Mouse (Mus musculus) liver, embryonic 15.5 days (tissue): ENCODE data around the gene Pgm3. TPM values are rescaled to one million over a fixed set of nuclear protein-coding genes. Genes with fewer than 3 reads are reported as not detected.

Experiments used
- ATAC-seq: fragments of 200-750 bp; cut with Nextera tagmentation; 2 replicates; pipeline ENCODE4 v1.8.0; 2017; ENCODE audit warnings: moderate number of reproducible peaks, mild to moderate bottlenecking, moderate library complexity; ENCODE audit not compliant: insufficient read depth
- H3K27ac ChIP-seq: fragments of 300-500 bp; sonication (generic); replicated peaks from 2 replicates; pipeline ENCODE4 v1.5.1; 2015; ENCODE audit warnings: mild to moderate bottlenecking, inconsistent platforms
- H3K27me3 ChIP-seq: fragments of 300-500 bp; sonication (generic); 2 replicates; pipeline ENCODE4 v1.6.1; 2015; ENCODE audit warnings: mild to moderate bottlenecking, inconsistent platforms
- H3K36me3 ChIP-seq: fragments of 300-500 bp; sonication (generic); replicated peaks from 2 replicates; pipeline ENCODE4 v1.6.1; 2015; ENCODE audit warnings: moderate library complexity, mild to moderate bottlenecking, inconsistent platforms
- H3K4me1 ChIP-seq: fragments of 300-500 bp; sonication (generic); replicated peaks from 2 replicates; pipeline ENCODE4 v1.6.1; 2015; ENCODE audit warnings: inconsistent platforms
- H3K4me2 ChIP-seq: fragments of 300-500 bp; sonication (generic); 2 replicates; pipeline ENCODE4 v1.6.1; 2015; ENCODE audit warnings: moderate library complexity, mild to moderate bottlenecking, inconsistent platforms
- H3K4me3 ChIP-seq: fragments of 300-500 bp; sonication (generic); replicated peaks from 2 replicates; pipeline ENCODE4 v1.5.1; 2015; ENCODE audit warnings: mild to moderate bottlenecking, inconsistent platforms
- H3K9ac ChIP-seq: fragments of 300-500 bp; sonication (generic); 2 replicates; pipeline ENCODE4 v1.6.1; 2015; ENCODE audit warnings: moderate library complexity, mild to moderate bottlenecking, inconsistent platforms
- H3K9me3 ChIP-seq: fragments of 300-500 bp; sonication (generic); replicated peaks from 2 replicates; pipeline ENCODE4 v1.6.1; 2016; ENCODE audit warnings: inconsistent platforms
- WGBS: fragments of 180-500 bp; shearing (Covaris S2); methylation state at CpG from one replicate; pipeline ENCODE4 v1.1.7; 2015; ENCODE audit warnings: mixed read lengths; ENCODE audit not compliant: insufficient replicate concordance; 5-methylcytosine and 5-hydroxymethylcytosine counted together
- polyA plus RNA-seq: library from polyadenylated mRNA; unstranded; fragments of >200 nt; fragmentation: Nextera tagmentation; extraction: Ambion mirVana; gene quantifications from 2 replicates; pipeline ENCODE4 v1.2.1, GENCODE M21; 2015

The Pgm3 gene
- polyA plus RNA-seq, 1 experiment from 2014 or later: 18.8 TPM

GRCm38 (mm10) chr9:86513733-86514132 lies 57.9 kb downstream of the Pgm3 start:
- Histone ChIP-seq H3K27ac (no peak overlapping the region), H3K4me3 (no peak overlapping the region), H3K9me3 (no peaks in the 10 kb centered on the region), H3K4me1 (no peaks in the 10 kb centered on the region), H3K4me2 (no peak overlapping the region), H3K9ac (no peak overlapping the region), H3K27me3 (no peaks in the 10 kb centered on the region), H3K36me3 (peaks cover 37% of the 10 kb centered on the region)
- no peak for ATAC-seq
- 80% methylated on average over 5 of the region's 5 CpGs for WGBS

GRCm38 (mm10) chr9:86507437-86507836 lies 64.2 kb downstream of the Pgm3 start:
- H3K9me3 ChIP-seq: no peaks in the 10 kb centered on the region
- peak; percentile 78 for ATAC-seq
- H3K36me3 ChIP-seq: peaks cover 4% of the 10 kb centered on the region
- no peak overlapping the region for H3K27ac ChIP-seq
- 29% methylated on average over 4 of the region's 4 CpGs for WGBS
- no peak overlapping the region for H3K9ac ChIP-seq
- no peak overlapping the region for H3K4me2 ChIP-seq
- H3K4me1 ChIP-seq: peaks cover 4% of the 10 kb centered on the region
- H3K27me3 ChIP-seq: no peaks in the 10 kb centered on the region
- H3K4me3 ChIP-seq: no peak overlapping the region

Other genes starting within 250 kb of the Pgm3 start
- 1.8 and 2.3 TPM in 2 replicates for gene Ube2cbp, start 106.9 kb downstream of the Pgm3 start, polyA plus RNA-seq
- gene Dop1a, start 104.7 kb downstream of the Pgm3 start, polyA plus RNA-seq: 3.7 and 3.9 TPM in 2 replicates
- gene Rwdd2a, start 149 bp upstream of the Pgm3 start, polyA plus RNA-seq: 0.74 and 0.93 TPM in 2 replicates
- 4.5 and 4.7 TPM in 2 replicates for gene Me1, start 124.1 kb upstream of the Pgm3 start, polyA plus RNA-seq
- 1.6 and 1.9 TPM in 2 replicates for gene Prss35, start 171.8 kb upstream of the Pgm3 start, polyA plus RNA-seq